19 mouse cellular contexts compared by ENCODE assay signal in the genomic region with DNA sequence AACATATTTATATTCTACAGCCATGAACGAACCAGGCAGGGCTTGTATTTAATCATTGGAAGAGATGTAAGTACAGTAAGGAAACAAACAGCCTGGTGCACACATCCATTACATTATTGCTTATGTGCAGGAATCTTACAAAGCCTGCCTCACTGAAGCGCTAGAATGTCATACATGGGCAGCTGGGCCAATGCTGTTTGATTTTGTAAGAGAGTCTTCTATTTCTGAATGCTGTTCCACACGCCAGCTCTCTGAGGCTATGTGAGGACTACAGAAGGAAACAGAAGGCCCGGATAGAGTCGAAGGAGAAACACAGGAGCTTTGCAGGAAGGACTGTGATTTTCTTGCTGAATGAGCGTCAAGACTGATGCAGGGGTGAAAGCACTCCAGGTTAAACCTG.
DNase-seq lines count a peak whose midpoint lies in the region; ATAC-seq lines count a peak whose summit lies in the region.
"Had no signal": no experiment of that assay in that cellular context is flagged by ENCODE, and none has a peak within 500 bp of the region (broad histone marks: within the 10 kb centered on the region; RNA-seq: fewer than 3 reads in every experiment).

No protein-coding gene starts in this region.

- ATAC-seq in hindbrain, embryonic 14.5 days (ENCODE audit: low FRiP score): no peak
- ATAC-seq in hindbrain, embryonic 16.5 days: no peak
- ATAC-seq in heart, embryonic 11.5 days (replicated peaks; ENCODE audit: insufficient number of reproducible peaks, low FRiP score, low TSS enrichment): no peak
- ATAC-seq: lung, postnatal 0 days had no signal

- no peak overlapping the region for H3K4me3 ChIP-seq in hindbrain, embryonic 14.5 days (replicated peaks; ENCODE audit: low read length)
- no peak overlapping the region for H3K4me3 ChIP-seq in hindbrain, embryonic 16.5 days (ENCODE audit: low read length)
- H3K4me3 ChIP-seq in heart, embryonic 11.5 days (ENCODE audit: low read depth, low read length): no peak overlapping the region
- H3K4me3 ChIP-seq: embryonic facial prominence, embryonic 12.5 days; kidney, embryonic 15.5 days; liver, embryonic 12.5 days; myocyte had no signal

- peak overlapping the region; percentile 60 for H3K27ac ChIP-seq in hindbrain, embryonic 14.5 days
- H3K27ac ChIP-seq in hindbrain, embryonic 16.5 days (ENCODE audit: low read depth, low read length): no peak overlapping the region
- no peak overlapping the region for H3K27ac ChIP-seq in heart, embryonic 11.5 days (ENCODE audit: low read depth, low read length)
- H3K27ac ChIP-seq: embryonic facial prominence, embryonic 12.5 days; kidney, embryonic 15.5 days; stomach, postnatal 0 days had no signal

- WGBS in hindbrain, embryonic 14.5 days: 72% methylated on average over 6 of the region's 6 CpGs
- WGBS in hindbrain, embryonic 16.5 days: 75% methylated on average over 6 of the region's 6 CpGs
- WGBS in heart, embryonic 11.5 days (ENCODE audit: insufficient replicate concordance): 79% methylated on average over 6 of the region's 6 CpGs

- H3K9ac ChIP-seq in hindbrain, embryonic 14.5 days: no peak overlapping the region
- H3K9ac ChIP-seq in hindbrain, embryonic 16.5 days (ENCODE audit: low read depth, low read length): no peak overlapping the region
- H3K9ac ChIP-seq in heart, embryonic 11.5 days (ENCODE audit: low read depth, low read length): no peak overlapping the region
- H3K9ac ChIP-seq: embryonic facial prominence, embryonic 12.5 days; kidney, embryonic 15.5 days; liver, embryonic 12.5 days had no signal

- H3K9me3 ChIP-seq in hindbrain, embryonic 14.5 days (ENCODE audit: control insufficient read depth, low read length): no peaks in the 10 kb centered on the region
- no peaks in the 10 kb centered on the region for H3K9me3 ChIP-seq in hindbrain, embryonic 16.5 days (ENCODE audit: control insufficient read depth, low read length)
- no peaks in the 10 kb centered on the region for H3K9me3 ChIP-seq in heart, embryonic 11.5 days (replicated peaks; ENCODE audit: control insufficient read depth, low read length)
- H3K9me3 ChIP-seq: embryonic facial prominence, embryonic 12.5 days; kidney, embryonic 15.5 days; liver, embryonic 12.5 days had no signal

- H3K4me2 ChIP-seq in hindbrain, embryonic 14.5 days (replicated peaks): no peak overlapping the region
- H3K4me2 ChIP-seq in hindbrain, embryonic 16.5 days (ENCODE audit: low read length): no peak overlapping the region
- no peak overlapping the region for H3K4me2 ChIP-seq in heart, embryonic 11.5 days
- H3K4me2 ChIP-seq: embryonic facial prominence, embryonic 12.5 days; kidney, embryonic 15.5 days; midbrain, embryonic 11.5 days had no signal

- H3K4me1 ChIP-seq in hindbrain, embryonic 14.5 days (replicated peaks; ENCODE audit: control insufficient read depth, insufficient read depth, low read length): peaks cover 36% of the 10 kb centered on the region
- H3K4me1 ChIP-seq in hindbrain, embryonic 16.5 days (ENCODE audit: control insufficient read depth, insufficient read depth, low read depth, low read length): peaks cover 25% of the 10 kb centered on the region
- peaks cover 38% of the 10 kb centered on the region for H3K4me1 ChIP-seq in heart, embryonic 11.5 days (ENCODE audit: control insufficient read depth, insufficient read depth, low read length)

- no peaks in the 10 kb centered on the region for H3K27me3 ChIP-seq in hindbrain, embryonic 14.5 days (ENCODE audit: control insufficient read depth, insufficient read depth, low read length)
- no peaks in the 10 kb centered on the region for H3K27me3 ChIP-seq in hindbrain, embryonic 16.5 days (replicated peaks; ENCODE audit: control insufficient read depth, insufficient read depth, low read length)
- no peaks in the 10 kb centered on the region for H3K27me3 ChIP-seq in heart, embryonic 11.5 days (ENCODE audit: control insufficient read depth, insufficient read depth, low read length)
- H3K27me3 ChIP-seq: embryonic facial prominence, embryonic 12.5 days; kidney, embryonic 15.5 days; liver, embryonic 12.5 days had no signal

- H3K36me3 ChIP-seq in hindbrain, embryonic 14.5 days (replicated peaks; ENCODE audit: control insufficient read depth, insufficient read depth): no peaks in the 10 kb centered on the region
- no peaks in the 10 kb centered on the region for H3K36me3 ChIP-seq in hindbrain, embryonic 16.5 days (ENCODE audit: control insufficient read depth, insufficient read depth, low read length)
- H3K36me3 ChIP-seq in heart, embryonic 11.5 days (ENCODE audit: control insufficient read depth, insufficient read depth, low read length): no peaks in the 10 kb centered on the region
- H3K36me3 ChIP-seq: liver, embryonic 12.5 days had no signal

- no peak for DNase-seq in hindbrain, embryonic 14.5 days (ENCODE audit: low spot score)
- DNase-seq in brain, embryonic 18.5 days (ENCODE audit: low read depth, low spot score): peak; percentile 16
- peak; percentile 35 to 67 for DNase-seq in layer of hippocampus, postnatal 14 days (ENCODE audit: low spot score in 2 of 2)
- peak; percentile 45 for DNase-seq in right cerebral cortex, postnatal 14 days
- no peak for DNase-seq in heart, postnatal 4 days
- no peak for DNase-seq in kidney, adult 9 months
- DNase-seq: adrenal gland, postnatal 10 days; cerebellum, postnatal 36 days; gastrocnemius, postnatal 14 days; thymus, postnatal 4 days had no signal

Comparison
In these comparisons a context has a peak if more than half of its experiments do, and no peak if none do; other contexts are left out.
1. DNase-seq: peak in brain, embryonic 18.5 days (single experiment), layer of hippocampus, postnatal 14 days (2 of 2) and right cerebral cortex, postnatal 14 days (single experiment); none in hindbrain, embryonic 14.5 days (single experiment), heart, postnatal 4 days (single experiment) and kidney, adult 9 months (single experiment).